Mouse (Mus musculus) regulatory T cell (primary cell): ENCODE results near the gene Vmn2r5.
"Not testable (repeated sequence)": the region's sequence is repeated elsewhere in the genome, so short reads cannot be mapped to it uniquely, and the experiment has no call there.

Experiments
- in situ Hi-C: fragments of 300-600 bp; cut with MboI, MseI; formaldehyde crosslinking; loops from one replicate; pipeline ENCODE4 v1.15.1; 2025; ENCODE audit warnings: high pct_unique_total_duplicates

Gene Vmn2r5

DNA sequence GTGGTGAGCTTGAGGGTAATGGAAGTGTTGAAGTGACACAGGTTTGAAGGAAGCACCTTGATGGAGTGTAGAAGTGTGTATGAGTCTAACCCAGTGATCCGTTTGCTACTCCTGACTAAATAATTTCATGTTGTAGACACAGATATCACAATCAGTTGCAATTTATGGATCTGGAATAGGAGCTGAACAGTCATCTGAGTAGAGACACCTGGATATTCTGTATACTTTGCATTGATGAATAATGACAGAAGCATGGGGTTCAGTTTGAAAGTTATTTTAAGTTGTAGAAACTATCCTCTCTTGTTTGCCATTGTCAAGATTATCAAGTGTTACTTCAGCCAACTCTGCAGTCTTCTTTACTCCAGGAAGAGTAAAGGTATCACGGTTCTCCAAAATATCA is at the start of gene Vmn2r5:
TSS of gene Vmn2r5 (minus strand) at position 101 of the 400 bp plus-strand sequence.
- in situ Hi-C loops, result not testable (repeated sequence)

DNA sequence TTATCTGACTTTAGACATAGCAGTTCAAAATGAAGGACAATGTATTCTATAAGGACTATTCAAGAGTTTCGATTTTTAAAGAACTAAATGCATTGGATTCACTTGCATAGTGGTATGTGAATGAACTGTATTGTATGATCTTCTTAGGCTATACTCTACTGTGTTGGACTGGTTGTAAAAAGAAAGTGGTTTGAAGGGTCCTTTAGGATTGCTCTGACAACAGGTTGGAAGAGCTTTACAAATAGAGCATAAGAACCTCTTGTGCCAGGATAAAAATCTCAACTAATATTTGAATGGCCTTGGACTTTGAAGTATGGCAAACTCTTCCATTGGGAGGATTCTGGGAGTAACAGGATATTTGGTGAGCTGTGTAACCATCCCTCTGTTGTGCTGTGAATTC is 13.9 kb upstream of the Vmn2r5 start:
- in situ Hi-C loops, result loop anchor here (10.0 kb wide), 1 partner anchor 151 kb away; no protein-coding TSS in a partner anchor
